Mouse (Mus musculus) midbrain, embryonic 11.5 days (tissue): Measurements from ENCODE around the gene Dedd2. TPM values are rescaled to one million over a fixed set of nuclear protein-coding genes. Genes with fewer than 3 reads are reported as not detected.
"Not testable (repeated sequence)": the region's sequence is repeated elsewhere in the genome, so short reads cannot be mapped to it uniquely, and the experiment has no call there.

Experiments
- ATAC-seq: fragments of 200-750 bp; cut with Nextera tagmentation; 2 replicates; pipeline ENCODE4 v1.8.0; 2017; ENCODE audit warnings: moderate TSS enrichment, moderate library complexity; ENCODE audit not compliant: low FRiP score
- DNase-seq: peaks from one replicate; pipeline ENCODE4 v3.0.0; 2015; ENCODE audit warnings: low spot score; ENCODE audit errors: missing footprints
- H3K27ac ChIP-seq: fragments of 300-500 bp; sonication (generic); 2 replicates; pipeline ENCODE4 v1.5.1; 2014; ENCODE audit warnings: low read depth, low read length
- H3K27me3 ChIP-seq: fragments of 300-500 bp; sonication (generic); 2 replicates; pipeline ENCODE4 v1.6.1; 2014; ENCODE audit warnings: mild to moderate bottlenecking, low read length, moderate library complexity, mixed read lengths; ENCODE audit not compliant: control insufficient read depth, insufficient read depth
- H3K36me3 ChIP-seq: fragments of 300-500 bp; sonication (generic); 2 replicates; pipeline ENCODE4 v1.6.1; 2014; ENCODE audit warnings: mild to moderate bottlenecking, low read length, moderate library complexity, mixed read lengths; ENCODE audit not compliant: control insufficient read depth, insufficient read depth
- H3K4me1 ChIP-seq: fragments of 300-500 bp; sonication (generic); 2 replicates; pipeline ENCODE4 v1.6.1; 2014; ENCODE audit warnings: low read length; ENCODE audit not compliant: control insufficient read depth, insufficient read depth
- H3K4me2 ChIP-seq: fragments of 300-500 bp; sonication (generic); 2 replicates; pipeline ENCODE4 v1.6.1; 2014; ENCODE audit warnings: mild to moderate bottlenecking, moderate library complexity
- H3K4me3 ChIP-seq: fragments of 300-500 bp; sonication (generic); 2 replicates; pipeline ENCODE4 v1.5.1; 2014; ENCODE audit warnings: low read depth, low read length
- H3K9ac ChIP-seq: fragments of 300-500 bp; sonication (generic); 2 replicates; pipeline ENCODE4 v1.6.1; 2014; ENCODE audit warnings: low read length
- H3K9me3 ChIP-seq: fragments of 300-500 bp; sonication (generic); 2 replicates; pipeline ENCODE4 v1.6.1; 2016; ENCODE audit warnings: low read length; ENCODE audit not compliant: control insufficient read depth
- WGBS: fragments of 180-500 bp; shearing (Covaris S2); extraction: QIAGEN DNeasy Blood & Tissue Kit; methylation state at CpG from one replicate; pipeline ENCODE4 v1.1.7; 2014; 5-methylcytosine and 5-hydroxymethylcytosine counted together
- polyA plus RNA-seq: library from polyadenylated mRNA; unstranded; fragments of >200 nt; fragmentation: Nextera tagmentation; extraction: Ambion mirVana; gene quantifications from 2 replicates; pipeline ENCODE4 v1.2.1, GENCODE M21; 2014

Dedd2 gene
- polyA plus RNA-seq = 6.9 and 7.7 TPM in 2 replicates

- Histone ChIP-seq H3K27ac (peak within 1 kb of the TSS; percentile 67), H3K27me3 (no peaks in the 10 kb centered on the region), H3K4me1 (peaks cover 21% of the 10 kb centered on the region), H3K9me3 (no peaks in the 10 kb centered on the region), H3K36me3 (peaks cover 7% of the 10 kb centered on the region; the same call in 1 of the 2 replicates), H3K4me2 (peak within 1 kb of the TSS; percentile 97), H3K9ac (peak within 1 kb of the TSS; percentile 81), H3K4me3 (peak within 1 kb of the TSS; percentile 64)
- ATAC-seq (no peak), DNase-seq (peak; percentile 90)
- WGBS = 10% methylated on average over 20 of the region's 20 CpGs
These were observed at the start of gene Dedd2 for GRCm38 (mm10) chr7:25220457-25221101. Gene Dedd2 (minus strand): TSS chr7:25220615.

- ATAC-seq = no peak
- H3K4me2 ChIP-seq = peak overlapping the region; percentile 79; the same call in 1 of the 2 replicates
- H3K9me3 ChIP-seq = no peaks in the 10 kb centered on the region
- H3K27me3 ChIP-seq = no peaks in the 10 kb centered on the region
- H3K4me1 ChIP-seq = peaks cover 16% of the 10 kb centered on the region
- H3K36me3 ChIP-seq = peaks cover 4% of the 10 kb centered on the region; the same call in 1 of the 2 replicates
- no peak for DNase-seq
- peak overlapping the region; percentile 36; the same call in 1 of the 2 replicates for H3K9ac ChIP-seq
- H3K4me3 ChIP-seq = no peak overlapping the region
- WGBS = 83% methylated on average over 8 of the region's 8 CpGs
- H3K27ac ChIP-seq = no peak overlapping the region
These were observed 49.3 kb upstream of the Dedd2 start for GRCm38 (mm10) chr7:25269545-25270271.

- Histone ChIP-seq H3K4me3 (peak overlapping the region; percentile 55), H3K9me3 (no peaks in the 10 kb centered on the region), H3K4me1 (peaks cover 16% of the 10 kb centered on the region), H3K27me3 (no peaks in the 10 kb centered on the region), H3K36me3 (peaks cover 4% of the 10 kb centered on the region; the same call in 1 of the 2 replicates), H3K9ac (peak overlapping the region; percentile 62), H3K27ac (no peak overlapping the region; the same call in 1 of the 2 replicates), H3K4me2 (peak overlapping the region; percentile 79)
- ATAC-seq (no peak), DNase-seq (no peak)
- 51% methylated on average over 4 of the region's 4 CpGs for WGBS
These were observed 48.6 kb upstream of the Dedd2 start for GRCm38 (mm10) chr7:25269029-25269428.

GRCm38 (mm10) chr7:25268588-25268987, 48.2 kb upstream of the Dedd2 start:
- Histone ChIP-seq H3K27ac (peak overlapping the region; percentile 20; the same call in 1 of the 2 replicates), H3K9me3 (no peaks in the 10 kb centered on the region), H3K36me3 (peaks cover 4% of the 10 kb centered on the region; the same call in 1 of the 2 replicates), H3K4me1 (peaks cover 17% of the 10 kb centered on the region), H3K9ac (peak overlapping the region; percentile 62), H3K4me2 (peak overlapping the region; percentile 79), H3K27me3 (no peaks in the 10 kb centered on the region), H3K4me3 (peak overlapping the region; percentile 55)
- ATAC-seq (no peak), DNase-seq (no peak)
- WGBS = 9% methylated on average over 7 of the region's 7 CpGs

- Histone ChIP-seq H3K27ac (peak overlapping the region; percentile 81), H3K27me3 (no peaks in the 10 kb centered on the region), H3K36me3 (peaks cover 4% of the 10 kb centered on the region; the same call in 1 of the 2 replicates), H3K4me3 (peak overlapping the region; percentile 55), H3K4me2 (peak overlapping the region; percentile 79), H3K9me3 (no peaks in the 10 kb centered on the region), H3K9ac (peak overlapping the region; percentile 76), H3K4me1 (peaks cover 17% of the 10 kb centered on the region)
- DNase-seq (peak; percentile 99), ATAC-seq (peak; percentile 95)
- WGBS = under 1% methylated on average over 33 of the region's 33 CpGs
These were observed 47.5 kb upstream of the Dedd2 start for GRCm38 (mm10) chr7:25267751-25268463.

GRCm38 (mm10) chr7:25267301-25267750, 46.9 kb upstream of the Dedd2 start, which contains the start of gene Cic:
Gene Cic (plus strand): TSS chr7:25267704.
- H3K4me1 ChIP-seq = peaks cover 17% of the 10 kb centered on the region
- peak within 1 kb of the TSS; percentile 55 for H3K4me3 ChIP-seq
- peak within 1 kb of the TSS; percentile 76 for H3K9ac ChIP-seq
- H3K4me2 ChIP-seq = peak within 1 kb of the TSS; percentile 79
- peaks cover 2% of the 10 kb centered on the region; the same call in 1 of the 2 replicates for H3K36me3 ChIP-seq
- H3K27ac ChIP-seq = peak within 1 kb of the TSS; percentile 81
- 0% methylated on average over 29 of the region's 29 CpGs for WGBS
- no peaks in the 10 kb centered on the region for H3K27me3 ChIP-seq
- DNase-seq = no peak
- peak; percentile 89 for ATAC-seq
- H3K9me3 ChIP-seq = no peaks in the 10 kb centered on the region

GRCm38 (mm10) chr7:25266180-25266962, 46.0 kb upstream of the Dedd2 start:
- no peak overlapping the region for H3K27ac ChIP-seq
- H3K36me3 ChIP-seq = no peaks in the 10 kb centered on the region
- 88% methylated on average over 8 of the region's 8 CpGs for WGBS
- no peaks in the 10 kb centered on the region for H3K9me3 ChIP-seq
- no peak overlapping the region for H3K4me3 ChIP-seq
- no peaks in the 10 kb centered on the region for H3K27me3 ChIP-seq
- peak overlapping the region; percentile 76; the same call in 1 of the 2 replicates for H3K9ac ChIP-seq
- peaks cover 17% of the 10 kb centered on the region for H3K4me1 ChIP-seq
- H3K4me2 ChIP-seq = peak overlapping the region; percentile 48
- no peak for DNase-seq
- ATAC-seq = no peak

GRCm38 (mm10) chr7:25265743-25266142, 45.3 kb upstream of the Dedd2 start:
- not testable (repeated sequence) for ATAC-seq, H3K27me3 ChIP-seq, H3K4me3 ChIP-seq, DNase-seq, H3K9ac ChIP-seq, H3K4me2 ChIP-seq, H3K36me3 ChIP-seq, H3K9me3 ChIP-seq, H3K27ac ChIP-seq
- H3K4me1 ChIP-seq = peaks cover 17% of the 10 kb centered on the region
- 87% methylated on average over 5 of the region's 5 CpGs for WGBS
